Comparison of ENCODE assay signal across 8 mouse cellular contexts in the genomic region with DNA sequence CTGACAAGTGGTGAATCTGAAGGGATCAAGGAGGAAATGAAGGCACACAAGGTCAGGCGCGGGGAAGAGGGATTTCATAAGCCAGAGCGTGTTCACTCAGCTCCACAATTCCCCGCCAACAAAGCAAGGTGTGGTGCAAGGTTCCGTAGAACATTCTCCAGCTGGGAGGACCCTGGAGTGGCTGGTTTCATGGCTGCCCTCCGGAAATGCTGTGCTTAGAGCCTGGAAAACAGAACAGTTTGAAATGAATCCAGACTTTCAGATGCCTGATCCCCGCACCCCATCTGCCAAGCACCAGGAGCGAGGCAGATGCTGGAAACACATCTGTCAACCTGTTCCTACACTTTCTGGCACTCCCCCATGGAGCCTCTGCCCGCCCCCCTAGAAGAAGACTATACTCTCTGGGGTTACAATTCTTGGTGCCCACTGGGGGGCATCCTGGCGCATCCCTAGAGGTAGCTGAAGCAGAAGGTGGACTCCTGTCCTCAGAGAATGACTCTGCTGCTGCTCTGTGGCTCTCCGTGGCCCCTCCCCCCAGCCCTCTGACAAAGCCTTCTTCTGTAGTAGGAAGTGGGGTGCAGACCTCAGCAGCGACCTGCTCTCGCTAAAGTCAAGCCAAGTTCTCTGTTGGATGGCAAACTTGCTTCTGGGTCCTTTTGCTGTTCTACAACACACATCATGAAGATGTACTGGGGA. TPM values are rescaled to one million over a fixed set of nuclear protein-coding genes. Genes with fewer than 3 reads are reported as not detected.
DNase-seq lines count a peak whose midpoint lies in the region; ATAC-seq lines count a peak whose summit lies in the region.

No protein-coding gene starts in this region.

- WGBS in lung, embryonic 15.5 days = 18% methylated on average over 13 of the region's 13 CpGs
- 23% methylated on average over 13 of the region's 13 CpGs for WGBS in heart, embryonic 15.5 days
- WGBS in limb, embryonic 15.5 days = 11% methylated on average over 13 of the region's 13 CpGs

- no peak overlapping the region for H3K27ac ChIP-seq in lung, embryonic 15.5 days
- H3K27ac ChIP-seq in heart, embryonic 15.5 days = no peak overlapping the region
- no peak overlapping the region for H3K27ac ChIP-seq in limb, embryonic 15.5 days

- H3K9me3 ChIP-seq in lung, embryonic 15.5 days = no peaks in the 10 kb centered on the region
- H3K9me3 ChIP-seq in heart, embryonic 15.5 days (replicated peaks) = no peaks in the 10 kb centered on the region
- no peaks in the 10 kb centered on the region for H3K9me3 ChIP-seq in limb, embryonic 15.5 days

- H3K27me3 ChIP-seq in lung, embryonic 15.5 days = no peaks in the 10 kb centered on the region
- H3K27me3 ChIP-seq in heart, embryonic 15.5 days = no peaks in the 10 kb centered on the region
- H3K27me3 ChIP-seq in limb, embryonic 15.5 days = 0 out of 2 replicates have a peak, but pooled peaks cover 8% of the 10 kb centered on the region

- 0 out of 2 replicates have a peak, but pooled peaks have one; percentile 48 for ATAC-seq in lung, embryonic 15.5 days (ENCODE audit: borderline replicate concordance, extremely low read depth, low FRiP score, low TSS enrichment)
- ATAC-seq in heart, embryonic 15.5 days (replicated peaks; ENCODE audit: insufficient number of reproducible peaks, insufficient read depth, low FRiP score, low read depth) = no peak; the same call in 1 of the 2 replicates
- no peak for ATAC-seq in limb, embryonic 15.5 days (ENCODE audit: insufficient number of reproducible peaks, low FRiP score, low TSS enrichment, low read depth)

- no peak overlapping the region for H3K9ac ChIP-seq in lung, embryonic 15.5 days
- no peak overlapping the region for H3K9ac ChIP-seq in heart, embryonic 15.5 days
- no peak overlapping the region for H3K9ac ChIP-seq in limb, embryonic 15.5 days

- no peaks in the 10 kb centered on the region for H3K36me3 ChIP-seq in lung, embryonic 15.5 days
- no peaks in the 10 kb centered on the region for H3K36me3 ChIP-seq in heart, embryonic 15.5 days
- no peaks in the 10 kb centered on the region for H3K36me3 ChIP-seq in limb, embryonic 15.5 days

- 0 out of 2 replicates have a peak, but pooled peaks cover 6% of the 10 kb centered on the region for H3K4me1 ChIP-seq in lung, embryonic 15.5 days
- peaks cover 10% of the 10 kb centered on the region for H3K4me1 ChIP-seq in heart, embryonic 15.5 days (replicated peaks)
- H3K4me1 ChIP-seq in limb, embryonic 15.5 days = peaks cover 9% of the 10 kb centered on the region

- DNase-seq in lung, postnatal 25 days (ENCODE audit: low spot score) = no peak
- DNase-seq in adrenal gland, postnatal 36 days = peak; percentile 18 to 55
- peak; percentile 80 to 81 for DNase-seq in thymus, postnatal 10 days (ENCODE audit: low spot score in 2 of 2)
- no peak for DNase-seq in cerebellum, adult 18-20 months
- DNase-seq in left cerebral cortex, adult 8-10 months (ENCODE audit: low spot score in 2 of 2) = no peak

- H3K4me2 ChIP-seq in lung, embryonic 15.5 days = peak overlapping the region; percentile 29; the same call in 1 of the 2 replicates
- peak overlapping the region; percentile 47 for H3K4me2 ChIP-seq in heart, embryonic 15.5 days
- H3K4me2 ChIP-seq in limb, embryonic 15.5 days = peak overlapping the region; percentile 6; the same call in 1 of the 2 replicates

- no peak overlapping the region for H3K4me3 ChIP-seq in lung, embryonic 15.5 days
- H3K4me3 ChIP-seq in heart, embryonic 15.5 days = no peak overlapping the region
- H3K4me3 ChIP-seq in limb, embryonic 15.5 days = no peak overlapping the region

RNA-seq across cellular contexts. Expression of a gene that starts 54.5 kb away (rescaled TPM):
- polyA plus RNA-seq in lung, embryonic 15.5 days (2015; fragmentation: Nextera tagmentation; extraction: Ambion mirVana) = 2.3 and 3.3 TPM in 2 replicates
- 10 to 100 TPM; 15.4 to 17.5 TPM for total RNA-seq in adrenal gland, postnatal 36 days (2021)
- polyA plus RNA-seq in heart, embryonic 15.5 days (2015; fragmentation: Nextera tagmentation; extraction: Ambion mirVana) = 6.7 and 9.5 TPM in 2 replicates
- 34.2 and 37.1 TPM in 2 replicates for polyA plus RNA-seq in limb, embryonic 15.5 days (2015; fragmentation: Nextera tagmentation; extraction: Ambion mirVana)
- 10 to 100 TPM; 16.9 to 27.8 (median 21.4) TPM for total RNA-seq in left cerebral cortex, adult 8-10 months (2022)

Comparison
In these comparisons a context has a peak if more than half of its experiments do, and no peak if none do; other contexts are left out.
1. DNase-seq: peak in adrenal gland, postnatal 36 days (2 of 2) and thymus, postnatal 10 days (2 of 2); none in lung, postnatal 25 days (single experiment), cerebellum, adult 18-20 months (0 of 2) and left cerebral cortex, adult 8-10 months (0 of 2).
2. Peak in every context shown above with its lines, with median percentiles within 50 percentile points of each other: H3K4me2 ChIP-seq.